Mouse (Mus musculus) heart, postnatal 4 days (tissue): ENCODE results near the gene Tyw5. TPM values are rescaled to one million over a fixed set of nuclear protein-coding genes. Genes with fewer than 3 reads are reported as not detected.
A peak's percentile ranks its signal among the peaks of the same experiment; 100 is the strongest.

Source experiments
- DNase-seq: peaks from one replicate; pipeline ENCODE4 v3.0.0; 2021
- total RNA-seq, 2 experiments: library from RNA; stranded (reverse); gene quantifications; 2 replicates each; pipeline ENCODE4 v1.2.3; 2021

Tyw5 gene
- total RNA-seq, 2 experiments from 2014 or later, result 8.5 to 8.6 TPM

DNA sequence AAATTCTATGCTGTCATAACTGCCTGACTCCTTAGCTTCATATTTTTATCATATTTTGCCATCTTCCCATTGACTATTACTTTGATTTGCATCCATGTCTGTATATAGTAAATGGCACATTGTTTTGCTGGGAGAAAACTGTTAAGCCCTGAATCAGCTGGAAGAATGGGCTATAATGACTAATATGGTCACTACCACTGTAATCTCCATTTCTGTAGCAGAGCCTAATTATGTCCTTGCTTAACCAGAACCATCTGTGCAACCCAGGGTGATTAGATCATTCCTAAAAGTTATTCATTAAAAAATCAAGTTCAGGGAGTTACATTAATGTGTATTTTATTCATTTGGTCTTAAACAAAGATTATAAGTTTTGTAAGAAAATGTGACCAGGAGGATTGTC lies 20.4 kb downstream of the Tyw5 start:
- DNase-seq, result no peak

- DNase-seq, result peak; percentile 96
Measured at GRCm38 (mm10) chr1:57377376-57378341, 29.2 kb downstream of the Tyw5 start, which contains the start of gene 1700066M21Rik. Gene 1700066M21Rik (plus strand): TSS chr1:57377620.

GRCm38 (mm10) chr1:57376806-57377205 lies 30.1 kb downstream of the Tyw5 start:
- no peak for DNase-seq

DNA sequence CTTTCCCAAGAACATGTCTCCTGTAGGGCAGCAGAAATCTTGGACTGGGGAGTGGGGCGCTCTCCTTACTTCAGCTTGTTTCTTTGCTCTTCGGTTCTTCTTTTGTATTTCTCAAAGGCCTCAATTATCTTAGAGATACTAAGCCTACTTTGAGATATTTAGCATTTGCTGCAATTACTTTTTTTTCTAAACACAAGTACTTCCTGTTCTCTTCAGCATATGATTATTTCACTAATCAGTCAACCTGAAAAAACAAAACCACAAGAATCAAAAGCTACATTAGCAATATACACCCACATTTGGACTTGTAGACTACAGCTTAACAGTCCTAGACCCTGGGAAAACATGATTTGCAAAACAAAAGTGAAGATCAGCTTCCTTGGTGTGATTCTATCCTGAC lies 31.6 kb downstream of the Tyw5 start:
- DNase-seq, result no peak

GRCm38 (mm10) chr1:57370451-57370850 lies 36.5 kb downstream of the Tyw5 start:
- no peak for DNase-seq

DNA sequence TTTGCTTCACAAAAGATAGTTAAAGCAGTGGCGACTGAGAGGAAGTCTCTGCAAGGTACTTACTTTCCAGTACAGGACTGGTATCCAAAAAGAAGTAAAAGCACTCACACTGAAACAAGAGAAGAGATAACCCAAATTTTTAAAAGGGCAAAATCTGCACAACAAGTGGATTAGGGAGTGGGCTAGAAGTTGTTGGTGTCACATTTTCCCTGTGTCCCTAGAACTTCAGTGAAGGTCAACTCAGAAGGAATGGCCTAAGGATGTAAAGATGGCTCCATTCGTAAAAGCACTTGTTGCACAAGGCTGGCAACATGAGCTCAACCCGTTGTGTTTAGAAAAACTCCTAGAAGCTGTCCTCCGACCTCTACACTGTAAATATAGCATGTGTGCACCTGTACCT lies 37.8 kb downstream of the Tyw5 start:
- no peak for DNase-seq

GRCm38 (mm10) chr1:57367446-57367845 lies 39.5 kb downstream of the Tyw5 start:
- DNase-seq, result no peak

GRCm38 (mm10) chr1:57358546-57358945 lies 48.4 kb downstream of the Tyw5 start:
- no peak for DNase-seq

DNA sequence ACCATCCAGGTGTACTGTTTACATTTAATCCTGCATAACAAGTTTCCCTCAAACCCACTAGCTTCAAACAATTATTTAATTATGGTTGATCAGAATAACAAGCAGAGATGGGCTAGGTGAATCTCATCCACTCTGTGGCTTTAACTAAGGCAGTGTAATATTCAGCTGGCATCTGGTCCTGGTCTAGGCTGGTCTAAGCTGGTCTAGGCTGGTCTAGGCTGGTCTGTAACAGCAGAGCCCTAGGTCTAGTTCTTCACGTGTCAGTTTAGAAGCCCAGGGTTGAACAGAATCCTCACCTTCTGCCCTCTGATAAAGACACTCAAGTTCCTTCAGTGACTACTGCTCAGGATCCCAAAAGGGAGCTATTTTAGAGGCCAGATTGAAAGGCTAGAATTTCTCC lies 55.0 kb downstream of the Tyw5 start:
- no peak for DNase-seq

DNA sequence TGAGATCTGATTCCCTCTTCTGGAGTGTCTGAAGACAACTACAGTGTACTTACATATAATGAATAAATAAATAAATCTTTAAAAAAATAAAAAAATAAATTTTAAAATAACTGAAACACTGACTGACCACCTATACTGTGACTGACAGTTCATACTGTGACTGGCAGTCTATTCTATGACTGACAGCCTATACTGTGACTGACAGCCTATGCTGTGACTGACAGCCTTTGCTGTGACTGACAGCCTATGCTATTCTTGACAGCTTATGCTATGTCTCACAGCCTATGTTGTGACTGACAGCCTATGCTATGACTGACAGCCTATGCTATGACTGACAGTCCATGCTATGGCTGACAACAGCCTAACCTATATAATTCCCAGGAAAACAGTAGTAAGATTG lies 59.4 kb downstream of the Tyw5 start:
- no peak for DNase-seq

DNA sequence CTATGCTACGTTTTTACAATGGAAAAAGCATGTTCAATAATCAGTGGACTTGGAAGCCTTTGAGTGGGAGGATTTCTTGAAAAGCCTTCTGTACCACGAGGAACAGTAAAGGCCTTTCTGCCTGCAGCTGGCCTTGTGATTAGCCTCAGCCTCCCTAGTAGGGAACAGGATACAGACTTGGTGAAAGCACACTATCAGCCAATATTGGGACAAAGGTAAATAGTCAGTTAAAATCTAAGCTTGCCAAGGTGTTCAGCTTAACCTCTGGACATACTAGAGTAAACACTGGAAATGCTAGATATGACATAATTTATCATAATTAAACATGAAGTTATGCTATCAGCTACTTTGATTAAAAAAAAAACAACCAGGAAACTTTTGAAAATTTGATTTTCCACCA lies 65.7 kb downstream of the Tyw5 start:
- no peak for DNase-seq

- no peak for DNase-seq
Measured at GRCm38 (mm10) chr1:57339156-57339796, 67.6 kb downstream of the Tyw5 start.

Other genes with a start within 250 kb of the Tyw5 start
- gene 1700066M21Rik, start 29.5 kb downstream of the Tyw5 start, total RNA-seq, result 1 to 10 TPM; 4.1 to 5.8 TPM
- 10 to 100 TPM; 14.1 to 14.9 TPM for gene Maip1, start 773 bp downstream of the Tyw5 start, total RNA-seq